Mouse (Mus musculus): ENCODE measurements around the gene Gm5771. TPM values are rescaled to one million over a fixed set of nuclear protein-coding genes. Genes with fewer than 3 reads are reported as not detected.
"Not testable (repeated sequence)": the region's sequence is repeated elsewhere in the genome, so short reads cannot be mapped to it uniquely, and the experiment has no call there.

The Gm5771 gene
- total RNA-seq (2022), result not detected

GRCm38 (mm10) chr6:41392056-41392455, at the start of gene Gm5771:
Gene Gm5771, plus strand, starts transcription at chr6:41392356.
- DNase-seq, result not testable (repeated sequence)

- no peak for DNase-seq
Observed at GRCm38 (mm10) chr6:41353932-41354331, 38.2 kb upstream of the Gm5771 start, which contains the start of gene Try10. Gene Try10, plus strand, starts transcription at chr6:41354105.

GRCm38 (mm10) chr6:41373772-41374171, 18.4 kb upstream of the Gm5771 start:
- DNase-seq, result not testable (repeated sequence)

- DNase-seq, result not testable (repeated sequence)
Observed at GRCm38 (mm10) chr6:41377578-41377977, 14.6 kb upstream of the Gm5771 start, which contains the start of gene Prss3. Gene Prss3, minus strand, starts transcription at chr6:41377678.

GRCm38 (mm10) chr6:41386781-41387180, 5.4 kb upstream of the Gm5771 start:
- DNase-seq, result no peak

GRCm38 (mm10) chr6:41391640-41392039, 516 bp upstream of the Gm5771 start:
- DNase-seq, result not testable (repeated sequence)

GRCm38 (mm10) chr6:41442261-41442660, 50.1 kb downstream of the Gm5771 start:
- DNase-seq, result not testable (repeated sequence)

GRCm38 (mm10) chr6:41446045-41446444, 53.9 kb downstream of the Gm5771 start, which contains the start of gene Gm10334:
Gene Gm10334, minus strand, starts transcription at chr6:41446145.
- not testable (repeated sequence) for DNase-seq

Other genes starting within 250 kb of the Gm5771 start
- gene Try4, start 90.1 kb upstream of the Gm5771 start, total RNA-seq (2022), result not detected
- not detected for gene Try5, start 75.5 kb upstream of the Gm5771 start, total RNA-seq (2022)
- gene Try10, start 38.3 kb upstream of the Gm5771 start, total RNA-seq (2022), result not detected
- gene Prss3, start 14.7 kb upstream of the Gm5771 start, total RNA-seq (2022), result not detected
- gene Gm10334, start 53.8 kb downstream of the Gm5771 start, total RNA-seq (2022), result not detected
- not detected for gene Prss1, start 66.6 kb downstream of the Gm5771 start, total RNA-seq (2022)
- not detected for gene Prss2, start 129.4 kb downstream of the Gm5771 start, total RNA-seq (2022)
- gene Ephb6, start 213.1 kb downstream of the Gm5771 start, total RNA-seq (2022), result 10 to 100 TPM in 2 of 4 experiments, 1 to 10 TPM in 2; 7.0 to 13.7 (median 11.0) TPM
- gene Trpv6, start 244.0 kb downstream of the Gm5771 start, total RNA-seq (2022), result under 1 TPM in 1 of 4 experiments, not detected in 3; 0.11 TPM